In genomic region chr14:55681160-55682117, GRCm38 (mm10) we compare ENCODE assay signal across 8 mouse cellular contexts. TPM values are rescaled to one million over a fixed set of nuclear protein-coding genes. Genes with fewer than 3 reads are reported as not detected.
DNase-seq lines count a peak whose midpoint lies in the region; ATAC-seq lines count a peak whose summit lies in the region.

TSS of gene Tinf2 (minus strand) at chr14:55681820.

- H3K4me3 ChIP-seq in hindbrain, embryonic 15.5 days: peak within 1 kb of the TSS; percentile 78

- peak within 1 kb of the TSS; percentile 90 for H3K4me2 ChIP-seq in hindbrain, embryonic 15.5 days

- under 1% methylated on average over 66 of the region's 66 CpGs for WGBS in hindbrain, embryonic 15.5 days

- no peaks in the 10 kb centered on the region for H3K9me3 ChIP-seq in hindbrain, embryonic 15.5 days

- H3K27ac ChIP-seq in hindbrain, embryonic 15.5 days (replicated peaks): peak within 1 kb of the TSS; percentile 81

- peak; percentile 96 for DNase-seq in T-cell, adult 2 months (ENCODE audit: low spot score)
- DNase-seq in cerebellum, postnatal 36 days: peak; percentile 93 to 94
- peak; percentile 94 to 98 for DNase-seq in frontal cortex, postnatal 36 days (ENCODE audit: low spot score in 2 of 2)
- peak; percentile 96 for DNase-seq in left cerebral cortex, adult 11 months (ENCODE audit: low spot score)
- DNase-seq in lung, postnatal 4 days: peak; percentile 94 to 95
- peak; percentile 92 for DNase-seq in retina, postnatal 7 days (ENCODE audit: low read depth, low spot score)
- peak; percentile 84 for DNase-seq in urinary bladder, adult 2 months (ENCODE audit: low spot score)

- H3K27me3 ChIP-seq in hindbrain, embryonic 15.5 days: no peaks in the 10 kb centered on the region

- ATAC-seq in hindbrain, embryonic 15.5 days (ENCODE audit: low FRiP score, low read depth): peak; percentile 99

- peak within 1 kb of the TSS; percentile 59 for H3K9ac ChIP-seq in hindbrain, embryonic 15.5 days

- H3K4me1 ChIP-seq in hindbrain, embryonic 15.5 days (replicated peaks): peaks cover 13% of the 10 kb centered on the region

- peaks cover 32% of the 10 kb centered on the region for H3K36me3 ChIP-seq in hindbrain, embryonic 15.5 days

RNA-seq across cellular contexts. Expression of gene Tinf2, which starts in this region (rescaled TPM):
- polyA plus RNA-seq in hindbrain, embryonic 15.5 days (2015; fragmentation: Nextera tagmentation; extraction: Ambion mirVana): 24.9 and 27.0 TPM in 2 replicates
- polyA plus RNA-seq in urinary bladder, adult 2 months (2012; rRNA removed): 19.2 and 22.9 TPM in 2 replicates

Comparison
In these comparisons a context has a peak if more than half of its experiments do, and no peak if none do; other contexts are left out.
1. Peak in every context shown above with its lines: DNase-seq, ATAC-seq, H3K4me3 ChIP-seq and H3K27ac ChIP-seq.